Mouse (Mus musculus): ENCODE data around the gene Kmt2b.

The Kmt2b gene

DNA sequence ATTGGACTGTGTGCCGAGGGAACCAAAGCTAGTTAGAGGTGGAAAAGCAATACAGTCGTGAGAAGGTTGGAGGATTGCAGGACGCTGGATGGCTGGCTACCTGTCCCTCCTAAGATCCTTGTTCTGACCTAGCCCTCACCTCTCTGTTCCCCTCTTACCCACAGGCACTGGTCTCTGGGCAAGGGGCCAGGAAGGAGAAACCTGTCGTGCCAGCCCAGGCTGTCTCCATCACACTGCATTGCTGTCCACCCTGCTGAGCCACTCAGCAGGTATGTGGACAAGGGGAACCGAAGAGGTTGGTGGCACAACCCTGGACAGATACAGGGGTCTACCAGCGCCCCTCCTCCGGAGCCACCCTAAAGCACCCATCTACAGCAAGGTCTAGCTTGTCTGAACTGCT is 12.1 kb upstream of the Kmt2b start:
- no peak for DNase-seq (ENCODE audit: low read depth, low spot score)

DNA sequence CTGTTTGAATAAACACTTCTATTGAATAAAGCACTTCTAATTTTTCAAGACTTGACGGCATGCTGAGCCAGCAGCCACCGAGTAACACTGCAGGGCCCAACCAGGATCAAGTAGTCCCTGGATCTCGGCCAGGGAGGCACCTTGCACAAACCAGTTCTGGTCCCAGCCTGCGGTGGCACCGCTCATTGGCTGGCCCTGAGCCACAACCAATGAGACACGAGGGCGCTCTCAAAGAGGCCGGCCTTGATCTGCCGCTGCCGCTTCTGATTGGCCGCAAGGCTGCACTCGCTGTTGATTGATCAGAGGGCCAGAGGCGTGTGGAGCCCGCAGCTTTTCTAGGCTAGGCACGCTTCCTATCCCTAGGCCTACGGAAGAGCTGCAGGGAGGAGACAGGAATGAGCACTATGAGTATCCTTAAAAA is 11.4 kb upstream of the Kmt2b start:
- peak; percentile 70 for DNase-seq (ENCODE audit: low read depth, low spot score)

DNA sequence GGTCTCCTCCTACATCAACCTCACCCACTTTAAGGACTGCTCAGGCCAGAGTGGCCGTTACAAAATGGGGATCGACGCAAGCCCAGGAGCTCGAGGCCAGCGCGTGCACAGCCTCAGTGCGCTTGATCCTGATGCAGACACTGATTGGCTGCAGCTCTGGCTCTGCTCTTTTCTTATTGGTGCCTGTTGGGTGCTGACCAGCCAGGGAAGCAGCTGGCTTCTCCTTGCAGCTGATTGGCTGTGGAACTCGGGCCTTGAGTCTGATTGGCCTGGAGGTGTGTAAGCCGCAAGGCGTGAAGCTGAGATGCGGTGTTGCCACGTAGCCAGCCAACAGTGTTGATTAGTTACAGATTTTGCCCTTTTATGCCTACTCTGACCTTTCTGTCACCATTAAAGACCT is 10.3 kb upstream of the Kmt2b start, which contains the start of gene Zbtb32:
Zbtb32 (minus strand) TSS at position 124 of the 400 bp plus-strand sequence.
- no peak for DNase-seq (ENCODE audit: low read depth, low spot score)

DNA sequence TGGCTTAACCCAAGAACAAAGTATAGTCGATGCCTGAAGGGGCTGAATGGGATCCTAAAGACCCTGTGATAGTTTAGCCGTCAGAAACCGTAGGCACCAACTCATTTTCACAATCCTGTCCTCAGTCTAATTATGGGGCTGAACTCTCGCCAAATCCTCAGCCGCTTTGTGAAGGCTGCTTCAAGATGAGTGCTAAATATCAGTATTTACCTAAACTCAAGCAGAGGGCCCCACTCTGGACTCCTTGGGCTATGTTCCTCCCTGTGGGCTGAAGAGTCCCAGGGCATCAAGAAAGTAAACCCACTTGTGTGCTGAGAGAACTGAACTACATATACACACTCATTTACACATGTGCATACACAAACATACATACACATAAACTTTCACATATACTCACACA is 8.3 kb upstream of the Kmt2b start:
- DNase-seq (ENCODE audit: low read depth, low spot score): no peak

DNA sequence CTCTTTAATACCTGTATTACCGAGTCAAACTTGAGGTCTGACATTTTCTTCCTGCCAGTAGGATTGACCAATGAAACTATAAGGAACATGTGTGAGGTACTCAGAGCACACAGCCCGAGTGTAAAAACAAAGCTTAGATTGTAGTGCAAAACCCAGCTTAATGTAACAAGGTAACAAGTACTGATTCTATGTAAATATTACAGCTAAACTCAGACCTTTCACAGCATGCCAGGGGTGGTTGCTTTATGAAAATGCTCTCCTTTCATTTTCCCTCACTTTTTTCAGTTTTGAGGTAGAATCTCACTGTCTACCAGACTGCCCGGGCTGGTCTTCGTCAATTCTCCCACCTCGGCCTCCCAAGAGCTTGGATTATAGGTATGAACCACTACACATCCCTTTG is 7.6 kb upstream of the Kmt2b start:
- no peak for DNase-seq (ENCODE audit: low read depth, low spot score)

DNA sequence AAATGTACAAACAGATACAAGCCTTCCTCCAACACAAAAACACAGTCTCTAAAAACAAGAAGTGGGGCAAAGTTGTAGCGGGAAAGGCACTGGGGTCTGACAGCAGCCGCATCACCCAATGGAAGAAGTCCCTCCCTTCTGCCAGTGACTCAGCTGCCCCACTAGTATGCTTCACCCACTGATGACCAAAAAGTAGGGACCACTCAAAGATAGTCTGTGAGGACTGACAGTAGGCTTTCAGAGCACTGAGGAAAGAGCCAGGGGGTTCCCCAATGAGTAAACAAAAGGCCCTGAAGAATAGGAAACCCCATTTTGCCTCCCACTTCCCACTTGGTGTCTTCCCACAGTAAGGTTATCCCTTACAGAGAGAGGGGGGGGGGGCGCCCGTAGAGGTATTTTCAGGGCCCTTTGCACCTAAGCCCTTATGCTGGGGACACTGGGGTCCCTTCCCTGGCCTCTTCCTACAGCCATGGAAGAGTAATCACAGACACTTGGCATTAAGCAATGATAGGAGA is 6.0 kb upstream of the Kmt2b start:
- no peak for DNase-seq (ENCODE audit: low read depth, low spot score)

DNA sequence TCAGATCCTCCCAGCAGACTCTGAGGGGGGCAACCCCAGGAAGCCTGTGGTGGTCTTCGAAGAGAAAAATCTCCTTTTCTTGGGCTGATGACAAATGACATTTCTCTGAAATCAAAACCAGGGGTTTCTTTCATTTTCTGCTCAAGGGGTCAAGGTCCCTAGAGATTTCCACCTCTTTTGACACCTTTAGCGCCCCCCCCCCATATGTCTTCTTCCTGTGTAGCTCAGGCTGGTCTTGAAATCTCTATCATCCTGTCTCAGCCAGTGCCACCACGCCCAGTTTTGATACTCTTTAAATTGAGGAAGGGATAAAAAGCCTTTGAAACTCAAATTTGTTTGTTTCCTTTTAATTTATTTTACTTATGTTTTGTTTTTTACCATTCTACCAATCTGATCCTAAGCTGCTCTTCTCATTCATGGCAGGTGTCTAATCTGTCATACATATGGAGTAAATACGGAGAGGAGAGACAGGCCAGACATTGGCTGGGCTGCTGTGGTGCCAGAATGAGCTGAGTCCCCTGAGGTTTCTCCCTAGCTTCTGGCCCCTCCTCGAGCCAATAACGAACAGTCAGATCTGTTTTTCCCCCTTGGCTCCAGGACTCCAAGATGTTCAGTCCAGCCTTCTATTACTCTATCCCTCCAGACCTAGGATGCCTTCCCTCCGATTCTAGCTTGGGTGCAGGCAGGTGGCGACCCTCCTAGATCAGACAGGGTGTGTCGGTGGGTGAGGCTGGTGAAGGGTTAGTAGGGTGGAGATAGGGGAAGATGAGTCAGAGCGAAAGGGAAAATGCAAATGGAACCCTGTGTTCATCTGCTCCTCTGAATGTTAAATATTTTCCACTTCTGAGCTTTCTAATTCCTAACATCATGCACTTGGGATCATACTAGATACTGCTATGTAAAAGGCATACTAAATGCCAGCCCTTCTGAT is 5.3 kb upstream of the Kmt2b start:
- no peak for DNase-seq (ENCODE audit: low read depth, low spot score)

DNA sequence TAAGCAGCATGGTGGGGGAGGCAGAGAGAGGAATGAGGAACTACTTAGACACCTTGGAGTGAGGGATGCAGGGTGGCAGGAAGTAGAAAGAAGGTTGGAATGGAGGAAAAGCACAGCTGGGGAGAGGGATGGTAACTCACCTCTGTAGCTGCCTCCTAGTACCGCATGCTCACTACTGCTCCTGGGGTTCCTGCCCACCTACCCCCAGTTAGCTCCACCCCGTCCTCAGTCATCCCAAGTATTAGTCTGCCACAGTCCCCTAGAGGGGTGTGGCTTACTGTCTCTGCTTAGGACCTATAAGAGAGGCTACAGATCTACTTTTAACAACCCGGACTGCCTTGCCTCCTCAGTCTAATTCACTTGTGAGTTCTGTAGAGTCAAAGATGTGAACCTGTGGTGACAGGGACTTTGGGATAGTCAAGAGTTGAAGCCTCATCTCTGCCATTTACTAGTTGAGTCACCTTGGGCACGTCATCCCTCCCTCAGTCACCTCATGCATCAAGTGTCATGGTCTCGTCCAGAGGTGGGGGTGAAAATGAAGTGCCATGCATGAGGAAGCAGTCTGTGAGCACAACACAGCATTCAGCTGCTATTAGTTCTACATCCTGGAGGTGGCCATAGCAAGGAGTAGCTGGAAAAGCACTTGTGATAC is 4.4 kb upstream of the Kmt2b start:
- DNase-seq (ENCODE audit: low read depth, low spot score): no peak

DNA sequence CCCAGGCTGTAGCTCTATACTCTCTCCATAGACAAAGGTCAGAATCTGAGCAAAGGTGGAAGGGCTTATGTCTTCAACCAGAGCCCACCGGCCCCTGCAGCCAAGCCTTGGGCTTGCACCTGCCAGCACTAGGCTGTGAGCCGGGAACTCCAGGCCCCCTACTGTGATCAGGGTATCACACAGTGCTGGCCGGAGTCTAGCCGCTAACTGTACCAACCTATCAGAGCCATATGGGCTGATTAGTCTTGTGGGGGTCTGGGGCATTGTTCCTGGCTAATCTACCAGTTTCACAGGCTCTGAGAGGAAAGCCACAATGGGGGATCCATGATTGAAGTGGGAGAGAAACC is 3.1 kb upstream of the Kmt2b start:
- no peak for DNase-seq (ENCODE audit: low read depth, low spot score)

DNA sequence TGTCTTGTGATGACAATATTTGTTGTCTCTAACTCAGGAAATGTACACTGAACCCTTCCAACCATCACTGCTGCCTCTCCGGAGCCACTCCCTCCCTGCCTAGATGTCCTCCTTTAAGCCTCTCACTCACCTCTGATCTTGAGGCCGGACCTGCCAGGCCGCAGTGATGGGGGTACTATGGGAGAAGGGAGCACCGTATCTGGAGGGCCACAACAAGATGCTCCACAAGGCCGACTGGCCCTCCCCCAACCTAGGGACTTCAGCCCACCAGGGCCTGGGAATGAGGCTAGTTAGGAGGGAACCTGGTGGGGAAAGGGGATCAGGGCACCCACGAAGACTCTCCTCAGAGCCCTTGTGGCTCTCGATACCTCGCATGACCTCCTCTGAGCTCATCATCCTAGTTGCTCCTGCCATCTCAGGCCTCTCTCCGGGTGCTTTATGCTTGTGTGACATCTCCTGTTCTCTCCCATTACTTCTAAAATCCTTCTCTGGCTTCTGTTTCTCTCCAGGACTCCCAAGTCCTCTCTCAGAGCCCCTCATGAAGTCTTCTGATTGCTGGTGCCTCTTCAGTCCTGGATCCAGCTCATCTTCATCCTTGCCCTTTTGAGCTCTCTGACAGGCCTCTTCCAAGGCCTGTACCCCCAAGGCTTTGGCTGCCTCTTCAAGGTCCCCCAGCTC is 2.5 kb upstream of the Kmt2b start:
- no peak for DNase-seq (ENCODE audit: low read depth, low spot score)

DNA sequence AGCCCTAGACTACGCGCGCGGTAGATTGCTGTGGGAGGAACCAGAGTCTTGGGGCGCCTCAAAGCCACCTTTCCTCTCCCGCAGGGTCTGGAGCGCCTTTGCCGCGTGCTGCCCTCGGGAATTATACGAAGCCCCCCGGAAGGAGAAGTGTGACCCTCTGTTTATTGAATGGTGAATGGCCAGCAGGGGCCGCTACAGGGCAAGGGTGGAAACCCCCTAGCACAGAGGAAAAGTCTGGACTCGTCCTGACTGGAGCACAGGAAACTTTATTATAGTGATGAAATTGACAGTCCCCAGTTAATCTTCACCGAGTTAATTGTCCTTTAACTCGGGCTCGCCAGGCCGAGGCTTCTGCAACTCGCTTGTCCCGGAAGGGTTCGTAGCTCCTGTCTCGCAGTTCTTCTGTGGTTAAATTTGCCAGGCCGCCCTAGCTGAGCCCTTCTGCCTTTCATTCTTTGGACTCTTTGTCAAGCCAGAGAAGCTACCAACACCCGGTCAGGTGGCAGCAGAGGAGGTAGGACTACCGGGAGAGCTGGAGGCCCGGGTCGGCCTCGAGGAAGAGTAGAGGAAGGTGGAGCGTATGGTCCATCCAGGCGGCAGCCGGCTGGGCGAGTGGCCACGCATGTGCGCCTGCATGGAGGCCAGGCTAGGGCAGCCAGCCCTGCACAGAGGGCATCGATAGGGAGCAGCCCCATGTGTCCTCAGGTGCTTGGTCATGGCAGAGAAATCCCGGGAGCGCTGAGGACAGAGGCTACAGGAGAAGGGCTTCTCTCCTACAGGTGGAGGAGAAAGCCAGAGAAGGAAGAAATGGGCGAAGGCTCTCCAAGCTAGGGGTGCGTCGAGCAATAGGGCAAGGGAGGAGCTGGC is 1.1 kb upstream of the Kmt2b start:
- DNase-seq (ENCODE audit: low read depth, low spot score): peak; percentile 56

DNA sequence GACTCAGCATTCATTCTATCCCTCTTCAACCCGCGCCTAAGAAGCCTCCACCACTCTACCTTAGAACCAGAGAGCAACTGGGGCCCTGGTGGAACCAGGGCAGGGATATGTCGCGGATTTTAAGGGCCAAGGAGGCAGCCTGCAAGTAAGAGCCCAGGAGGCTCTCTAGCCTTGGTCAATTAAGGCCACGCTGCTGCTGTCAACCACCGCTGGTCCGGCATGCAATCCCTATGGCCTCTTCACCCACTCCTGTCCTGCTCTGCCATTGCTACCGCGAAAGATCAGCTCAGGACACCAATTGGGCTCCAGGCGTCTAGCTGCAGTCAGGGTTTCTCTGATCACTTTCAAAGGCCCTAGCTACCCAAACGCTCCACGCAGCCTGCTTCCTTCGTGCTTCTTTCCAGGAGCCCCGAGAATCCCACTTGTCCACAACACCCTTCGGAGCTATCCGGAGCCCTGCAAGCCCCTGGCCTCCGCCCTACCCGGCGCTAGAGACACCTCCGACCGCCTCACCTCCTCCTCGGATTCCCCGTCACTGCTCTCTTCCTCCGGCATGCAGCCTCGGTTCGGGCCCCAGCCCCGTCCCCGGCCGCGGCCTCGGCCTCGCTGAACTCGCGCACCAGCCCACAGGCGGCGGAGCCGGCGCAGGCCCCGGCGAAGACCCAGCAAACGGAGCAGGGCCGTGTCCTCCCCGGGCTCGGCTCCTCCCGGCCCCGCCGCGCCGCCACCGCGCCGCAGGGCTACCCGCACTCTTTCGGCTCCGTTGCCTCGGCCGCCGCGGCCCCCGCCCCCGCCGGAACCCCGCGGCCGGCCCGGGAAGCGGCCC is 471 bp downstream of the Kmt2b start:
- no peak for DNase-seq (ENCODE audit: low read depth, low spot score)

DNA sequence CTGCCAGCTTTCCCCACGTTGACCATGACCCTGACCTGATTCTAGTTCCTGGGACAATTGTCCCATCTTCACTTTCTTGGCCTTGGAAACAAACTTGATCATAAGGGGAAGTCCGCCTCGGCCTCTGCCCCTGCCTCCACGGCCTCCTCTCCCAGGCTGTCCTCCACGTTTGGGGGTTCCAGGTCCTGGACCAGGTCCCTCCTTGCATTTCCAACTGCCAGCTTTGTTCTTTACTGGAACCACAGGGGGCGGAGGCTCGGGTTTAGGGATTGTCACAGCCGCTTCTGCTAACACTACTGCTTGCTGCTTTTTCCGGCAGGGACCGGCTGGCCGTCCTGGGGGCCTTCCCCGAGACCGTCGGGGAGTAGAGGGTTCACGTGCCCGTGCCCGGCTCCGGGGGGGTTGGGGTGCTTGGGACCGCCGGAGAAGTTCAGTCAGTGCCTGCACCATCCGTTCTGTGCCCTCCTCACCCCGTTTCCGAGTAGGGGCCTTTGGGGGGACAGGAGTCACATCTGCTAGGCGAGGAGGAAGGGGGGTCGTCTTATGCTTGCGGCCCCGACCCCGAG is 2.0 kb downstream of the Kmt2b start:
- no peak for DNase-seq (ENCODE audit: low read depth, low spot score)

DNA sequence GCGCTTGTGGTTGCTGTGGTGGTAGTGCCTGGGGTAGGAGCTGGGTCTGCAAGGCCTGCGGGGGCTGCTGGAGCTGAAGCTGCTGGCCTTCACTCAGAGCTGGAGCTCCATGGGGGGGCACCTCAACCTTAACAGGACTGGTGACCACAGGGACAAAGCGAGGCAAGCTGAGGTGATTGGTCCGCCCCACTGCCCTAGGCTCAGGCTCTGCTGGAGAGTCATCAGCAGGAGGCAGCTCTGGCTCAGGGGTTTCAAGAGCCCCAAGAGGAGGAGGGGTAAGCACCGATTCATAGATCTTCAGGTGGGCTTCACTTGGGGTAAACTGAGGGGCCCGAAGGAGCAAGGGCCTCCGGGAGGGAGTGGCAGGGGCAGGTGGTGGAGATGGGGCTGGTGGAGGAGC is 3.4 kb downstream of the Kmt2b start:
- DNase-seq (ENCODE audit: low read depth, low spot score): no peak

DNA sequence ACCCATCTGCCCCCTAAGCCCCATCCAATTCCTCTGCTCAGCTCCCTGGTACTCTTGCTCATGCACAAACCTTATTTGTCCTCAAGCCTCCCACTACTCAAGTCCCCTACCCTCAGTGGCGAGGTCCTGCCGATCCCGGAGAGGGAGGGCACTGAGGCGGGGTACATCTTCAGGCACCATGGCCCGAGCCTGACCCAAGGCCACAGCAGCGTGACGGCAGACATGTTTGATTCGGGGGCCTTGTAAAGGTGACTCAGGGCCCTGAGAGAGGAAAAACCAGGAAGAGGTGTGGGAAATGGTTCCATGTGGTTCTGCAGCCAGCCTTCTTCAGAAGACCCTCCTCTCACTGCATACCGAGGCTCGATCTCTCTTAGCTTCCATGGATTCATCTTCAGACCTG is 4.2 kb downstream of the Kmt2b start:
- DNase-seq (ENCODE audit: low read depth, low spot score): no peak

DNA sequence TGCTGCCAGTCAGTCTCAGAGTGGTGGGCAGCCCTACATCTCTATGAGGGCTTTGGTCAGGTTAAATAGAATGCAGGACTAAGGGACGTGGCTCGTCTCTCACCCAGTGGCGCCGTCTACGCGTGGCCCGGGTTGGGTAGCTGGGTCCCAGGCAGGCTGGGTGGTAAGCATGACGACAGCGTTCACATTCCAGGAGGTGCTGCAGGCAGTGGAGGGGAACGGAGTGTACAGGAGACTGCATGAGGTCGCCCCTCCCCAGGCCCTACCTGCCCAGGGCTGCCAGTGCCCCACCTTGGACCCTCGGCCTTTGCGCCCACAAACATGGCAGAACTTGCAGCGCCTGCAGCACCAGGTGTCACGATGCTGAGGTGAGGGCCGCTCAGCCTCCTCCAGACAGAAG is 7.0 kb downstream of the Kmt2b start:
- DNase-seq (ENCODE audit: low read depth, low spot score): no peak

DNA sequence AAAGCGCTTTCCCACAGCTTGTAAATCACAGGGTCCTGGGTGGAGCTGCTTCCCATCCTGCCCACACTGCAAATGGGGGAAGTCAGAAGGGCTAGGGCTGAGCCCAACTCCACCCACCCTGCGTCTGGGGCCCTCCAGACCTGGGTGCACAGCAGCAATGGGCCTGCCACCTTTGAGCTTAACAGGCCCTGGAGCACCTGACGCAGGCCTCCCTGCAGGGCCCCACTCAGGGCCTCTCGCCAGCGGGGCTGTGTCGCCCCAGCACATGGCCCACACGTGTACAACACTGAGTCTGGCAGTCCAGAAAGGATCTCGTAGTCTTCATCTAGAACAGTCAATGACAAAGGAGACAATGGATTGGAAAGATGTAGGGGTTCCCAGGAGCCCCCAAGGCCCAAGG is 8.6 kb downstream of the Kmt2b start:
- no peak for DNase-seq (ENCODE audit: low read depth, low spot score)

DNA sequence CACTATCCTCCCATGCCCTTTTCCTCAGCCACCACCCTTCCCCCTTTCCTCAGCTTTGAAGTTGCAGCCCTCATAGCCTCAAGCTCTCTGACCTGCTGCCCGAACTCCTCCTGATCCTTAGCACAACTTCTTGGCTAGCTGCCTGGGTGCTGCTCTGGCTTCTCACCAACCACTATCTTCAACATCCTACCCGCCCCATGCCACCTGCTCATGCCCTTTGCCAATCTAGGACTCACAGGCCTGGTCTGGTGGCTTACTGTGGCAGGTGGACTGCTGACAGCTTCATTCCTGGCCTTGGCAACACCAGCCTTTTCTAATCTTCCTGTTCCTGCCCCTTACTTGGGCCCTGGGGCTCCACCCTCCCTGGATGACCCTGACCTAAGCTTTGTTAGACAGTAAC is 15.6 kb downstream of the Kmt2b start:
- DNase-seq (ENCODE audit: low read depth, low spot score): no peak

DNA sequence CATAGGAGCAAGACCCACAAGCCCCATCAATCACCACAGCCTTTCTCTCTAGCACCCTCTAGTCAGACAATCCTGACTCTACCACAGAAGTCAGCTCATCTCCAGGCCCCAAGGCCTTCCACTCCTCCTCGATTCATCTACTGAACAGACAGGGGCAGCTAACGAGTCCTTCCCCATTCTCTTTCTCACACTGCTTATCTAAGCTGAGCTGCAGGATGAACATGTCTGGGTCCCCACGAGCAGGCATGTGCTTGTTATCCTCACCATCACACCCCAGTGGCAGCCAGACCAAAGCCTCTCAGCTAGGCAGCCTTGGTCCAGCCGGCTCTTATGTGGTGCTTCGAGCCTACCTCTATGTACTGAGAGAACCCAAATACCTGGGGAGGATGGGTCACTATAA is 16.1 kb downstream of the Kmt2b start:
- no peak for DNase-seq (ENCODE audit: low read depth, low spot score)

DNA sequence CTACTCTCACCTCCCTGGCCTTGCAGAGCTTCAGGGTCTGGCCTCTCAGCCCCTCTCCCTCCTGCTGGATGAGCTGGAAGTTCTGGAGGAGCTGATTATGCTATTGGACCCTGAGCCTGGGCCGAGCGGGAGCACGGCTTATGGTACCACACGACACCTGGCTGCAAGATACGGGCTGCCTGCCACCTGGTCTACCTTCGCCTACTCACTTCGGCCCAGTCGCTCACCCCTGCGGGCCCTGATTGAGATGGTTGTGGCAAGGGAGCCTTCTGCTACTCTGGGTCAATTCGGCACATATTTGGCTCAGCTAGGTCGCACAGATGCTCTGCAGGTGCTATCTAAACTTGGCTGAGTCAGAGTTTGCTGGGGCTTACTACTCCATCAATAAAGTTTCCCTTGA is 21.0 kb downstream of the Kmt2b start:
- DNase-seq (ENCODE audit: low read depth, low spot score): no peak
